Mouse (Mus musculus) G1E-ER4 (cell line): Measurements from ENCODE around the gene Gm28961. TPM values are rescaled to one million over a fixed set of nuclear protein-coding genes. Genes with fewer than 3 reads are reported as not detected.
"Not testable (repeated sequence)": the region's sequence is repeated elsewhere in the genome, so short reads cannot be mapped to it uniquely, and the experiment has no call there.

Experiments used
- GATA1 ChIP-seq: IDR thresholded peaks from one replicate; pipeline ENCODE4 v1.8.0; 2012; ENCODE audit warnings: low read length, inconsistent platforms
- polyA plus RNA-seq: library from polyadenylated mRNA; stranded (reverse); fragments of >175 nt; gene quantifications from 2 replicates; pipeline ENCODE4 v1.2.3, GENCODE M21; 2012

The Gm28961 gene
- not detected in 2 replicates for polyA plus RNA-seq

DNA sequence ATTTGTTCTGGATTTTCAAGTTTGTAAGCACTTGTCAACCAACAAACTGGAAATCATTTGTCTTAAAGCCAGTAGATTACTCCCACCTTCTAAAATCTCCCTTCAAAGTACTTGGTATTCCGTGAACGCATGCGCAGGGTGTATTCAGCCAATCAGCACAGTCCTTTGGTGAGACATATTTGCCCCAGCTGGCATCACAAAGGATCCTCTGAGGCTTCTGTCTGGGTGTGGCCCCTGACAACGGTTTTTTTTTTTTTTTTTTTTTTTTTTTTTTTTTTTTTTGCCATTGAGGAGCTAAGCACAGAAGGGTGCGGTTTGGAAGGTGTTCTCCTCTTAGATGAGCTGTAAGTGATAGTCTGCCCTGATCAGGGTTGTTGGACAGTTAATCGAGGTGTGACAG, at the start of gene Gm28961:
Gene Gm28961 (plus strand): TSS at position 301 of the 400 bp plus-strand sequence.
- TF ChIP-seq GATA1: not testable (repeated sequence)

Other genes starting within 250 kb of the Gm28961 start
- not detected in 2 replicates for gene Gm21943, start 172.0 kb upstream of the Gm28961 start, polyA plus RNA-seq